Mouse (Mus musculus) naive thymus-derived CD4-positive, alpha-beta T cell, adult 2 months (primary cell): ENCODE data around the gene Prr13.

ENCODE experiments used
- DNase-seq: peaks from one replicate; pipeline ENCODE4 v3.0.0-alpha.2; 2011; ENCODE audit warnings: low read depth

The Prr13 gene

GRCm38 (mm10) chr15:102460971-102461370 lies 2.1 kb downstream of the Prr13 start:
- no peak for DNase-seq

- DNase-seq: no peak
These were observed 2.7 kb downstream of the Prr13 start for GRCm38 (mm10) chr15:102461430-102462075.

- peak; percentile 69 for DNase-seq
These were observed 4.8 kb downstream of the Prr13 start for GRCm38 (mm10) chr15:102463666-102464065.

GRCm38 (mm10) chr15:102468675-102469370 lies 10.0 kb downstream of the Prr13 start:
- DNase-seq: no peak

GRCm38 (mm10) chr15:102470183-102470604 lies 11.4 kb downstream of the Prr13 start, which contains the start of gene Pcbp2:
Gene Pcbp2 (plus strand): TSS chr15:102470539.
- DNase-seq: peak; percentile 96

- peak; percentile 90 for DNase-seq
These were observed 11.9 kb downstream of the Prr13 start for GRCm38 (mm10) chr15:102470605-102471294.

- no peak for DNase-seq
These were observed 12.4 kb downstream of the Prr13 start for GRCm38 (mm10) chr15:102471295-102471645.

GRCm38 (mm10) chr15:102471727-102472126 lies 12.9 kb downstream of the Prr13 start:
- DNase-seq: no peak

GRCm38 (mm10) chr15:102473246-102473645 lies 14.4 kb downstream of the Prr13 start:
- no peak for DNase-seq

- no peak for DNase-seq
These were observed 15.7 kb downstream of the Prr13 start for GRCm38 (mm10) chr15:102474520-102474919.

- DNase-seq: no peak
These were observed 24.3 kb downstream of the Prr13 start for GRCm38 (mm10) chr15:102483136-102483535.

- no peak for DNase-seq
These were observed 27.0 kb downstream of the Prr13 start for GRCm38 (mm10) chr15:102485853-102486252.

- DNase-seq: no peak
These were observed 28.8 kb downstream of the Prr13 start for GRCm38 (mm10) chr15:102487664-102488063.

- DNase-seq: no peak
These were observed 39.5 kb downstream of the Prr13 start for GRCm38 (mm10) chr15:102498322-102498721.

- no peak for DNase-seq
These were observed 40.5 kb downstream of the Prr13 start for GRCm38 (mm10) chr15:102499370-102499769.

- no peak for DNase-seq
These were observed 41.0 kb downstream of the Prr13 start for GRCm38 (mm10) chr15:102499851-102500250.

- DNase-seq: no peak
These were observed 41.7 kb downstream of the Prr13 start for GRCm38 (mm10) chr15:102500479-102500878.

GRCm38 (mm10) chr15:102501084-102501814 lies 42.4 kb downstream of the Prr13 start:
- no peak for DNase-seq

- no peak for DNase-seq
These were observed 43.5 kb downstream of the Prr13 start for GRCm38 (mm10) chr15:102502254-102502840.

- no peak for DNase-seq
These were observed 44.6 kb downstream of the Prr13 start, which contains the start of gene Gm10337 for GRCm38 (mm10) chr15:102503447-102503846. Gene Gm10337 (plus strand): TSS chr15:102503722.

- DNase-seq: no peak
These were observed 45.3 kb downstream of the Prr13 start for GRCm38 (mm10) chr15:102503924-102504782.
